ENCODE assay signal across 34 mouse cellular contexts in genomic region chr15:79304832-79305231, GRCm38 (mm10). TPM values are rescaled to one million over a fixed set of nuclear protein-coding genes. Genes with fewer than 3 reads are reported as not detected.
"Had no signal": no experiment of that assay in that cellular context is flagged by ENCODE, and none has a peak within 500 bp of the region (broad histone marks: within the 10 kb centered on the region; RNA-seq: fewer than 3 reads in every experiment).

No protein-coding gene starts in this region.

- H3K27me3 ChIP-seq: embryonic facial prominence, embryonic 12.5 days; embryonic facial prominence, embryonic 13.5 days; embryonic facial prominence, embryonic 15.5 days; forebrain, embryonic 12.5 days; forebrain, embryonic 13.5 days; forebrain, embryonic 15.5 days had no signal

- H3K4me2 ChIP-seq: embryonic facial prominence, embryonic 12.5 days; embryonic facial prominence, embryonic 13.5 days; embryonic facial prominence, embryonic 15.5 days; forebrain, embryonic 12.5 days; forebrain, embryonic 13.5 days; forebrain, embryonic 15.5 days had no signal

- H3K27ac ChIP-seq: embryonic facial prominence, embryonic 10.5 days; embryonic facial prominence, embryonic 12.5 days; embryonic facial prominence, embryonic 13.5 days; embryonic facial prominence, embryonic 15.5 days; forebrain, embryonic 10.5 days; forebrain, embryonic 12.5 days; forebrain, embryonic 13.5 days; forebrain, embryonic 15.5 days; gastrocnemius, adult 2 months had no signal

- ATAC-seq: forebrain, embryonic 13.5 days; forebrain, embryonic 14.5 days; forebrain, embryonic 15.5 days; forebrain, embryonic 16.5 days; forebrain, postnatal 0 days had no signal

- H3K9me3 ChIP-seq: embryonic facial prominence, embryonic 10.5 days; embryonic facial prominence, embryonic 12.5 days; embryonic facial prominence, embryonic 13.5 days; embryonic facial prominence, embryonic 15.5 days; forebrain, embryonic 10.5 days; forebrain, embryonic 12.5 days; forebrain, embryonic 13.5 days; forebrain, embryonic 15.5 days had no signal

- H3K4me1 ChIP-seq: embryonic facial prominence, embryonic 10.5 days; embryonic facial prominence, embryonic 12.5 days; embryonic facial prominence, embryonic 13.5 days; embryonic facial prominence, embryonic 15.5 days; forebrain, embryonic 10.5 days; forebrain, embryonic 12.5 days; forebrain, embryonic 13.5 days; forebrain, embryonic 15.5 days had no signal

- H3K9ac ChIP-seq: embryonic facial prominence, embryonic 12.5 days; embryonic facial prominence, embryonic 13.5 days; embryonic facial prominence, embryonic 15.5 days; forebrain, embryonic 12.5 days; forebrain, embryonic 13.5 days; forebrain, embryonic 15.5 days; forebrain, postnatal 0 days had no signal

- DNase-seq: cerebellum, adult 2 months; cerebellum, adult 8-10 months; cerebellum, adult 9-10 months; cerebellum, adult 9-11 months; cerebellum, postnatal 10 days; cerebellum, postnatal 14 days; cerebellum, postnatal 25 days; cerebellum, postnatal 36 days; embryo, embryonic 11 days; forebrain, postnatal 0 days; gastrocnemius, adult 2 months; gastrocnemius, postnatal 10 days; gastrocnemius, postnatal 14 days; gastrocnemius, postnatal 25 days; gastrocnemius, postnatal 36 days; heart, adult 11 months; heart, adult 18-20 months had no signal

- H3K4me3 ChIP-seq: embryonic facial prominence, embryonic 10.5 days; embryonic facial prominence, embryonic 12.5 days; embryonic facial prominence, embryonic 13.5 days; embryonic facial prominence, embryonic 15.5 days; erythroblast, embryonic 14.5 days; forebrain, embryonic 10.5 days; forebrain, embryonic 12.5 days; forebrain, embryonic 13.5 days; forebrain, embryonic 15.5 days; gastrocnemius, adult 2 months had no signal

- H3K36me3 ChIP-seq: forebrain, embryonic 15.5 days had no signal

RNA-seq across cellular contexts. Expression of gene Baiap2l2, which starts 19.5 kb away (rescaled TPM):
- total RNA-seq: common myeloid progenitor, adult 5-6 weeks; granulocyte monocyte progenitor cell, adult 5-6 weeks had no signal
- polyA plus RNA-seq: erythroblast, embryonic 14.5 days had no signal

RNA-seq across cellular contexts. Expression of gene Slc16a8, which starts 50.3 kb away (rescaled TPM):
- total RNA-seq: common myeloid progenitor, adult 5-6 weeks; granulocyte monocyte progenitor cell, adult 5-6 weeks had no signal
- polyA plus RNA-seq: cortical plate, adult 2 months; embryonic facial prominence, embryonic 11.5 days; erythroblast, embryonic 14.5 days; forebrain, embryonic 10.5 days; forebrain, embryonic 11.5 days; frontal cortex, adult 2 months had no signal
